Mouse (Mus musculus): ENCODE results near the gene Tomm5. TPM values are rescaled to one million over a fixed set of nuclear protein-coding genes. Genes with fewer than 3 reads are reported as not detected.

The Tomm5 gene
- 145 TPM for polyA plus RNA-seq (2014; fragmentation: Illumina TruSeq; extraction: RNeasy Lipid Tissue Mini Kit (QIAGEN cat#74804); ENCODE audit: insufficient read depth, low read depth, low replicate concordance)

GRCm38 (mm10) chr4:45107601-45108277 lies at the start of gene Tomm5:
Tomm5 (minus strand) TSS chr4:45108114.

GRCm38 (mm10) chr4:45084021-45084894 lies 23.7 kb downstream of the Tomm5 start, which contains the start of gene Fbxo10:
Fbxo10 (minus strand) TSS chr4:45084604.

Other genes with a start within 250 kb of the Tomm5 start
- 19.0 TPM for gene Grhpr, start 126.7 kb downstream of the Tomm5 start, polyA plus RNA-seq (2014; fragmentation: Illumina TruSeq; extraction: RNeasy Lipid Tissue Mini Kit (QIAGEN cat#74804); ENCODE audit: insufficient read depth, low read depth, low replicate concordance)
- gene Zbtb5, start 95.7 kb downstream of the Tomm5 start, polyA plus RNA-seq (2014; fragmentation: Illumina TruSeq; extraction: RNeasy Lipid Tissue Mini Kit (QIAGEN cat#74804); ENCODE audit: insufficient read depth, low read depth, low replicate concordance): 3.0 TPM
- gene Polr1e, start 89.5 kb downstream of the Tomm5 start, polyA plus RNA-seq (2014; fragmentation: Illumina TruSeq; extraction: RNeasy Lipid Tissue Mini Kit (QIAGEN cat#74804); ENCODE audit: insufficient read depth, low read depth, low replicate concordance): 8.7 TPM
- gene Fbxo10, start 23.5 kb downstream of the Tomm5 start, polyA plus RNA-seq (2014; fragmentation: Illumina TruSeq; extraction: RNeasy Lipid Tissue Mini Kit (QIAGEN cat#74804); ENCODE audit: insufficient read depth, low read depth, low replicate concordance): 4.2 TPM
- 0.91 TPM for gene Frmpd1, start 76.8 kb upstream of the Tomm5 start, polyA plus RNA-seq (2014; fragmentation: Illumina TruSeq; extraction: RNeasy Lipid Tissue Mini Kit (QIAGEN cat#74804); ENCODE audit: insufficient read depth, low read depth, low replicate concordance)
- 9.9 TPM for gene Trmt10b, start 189.0 kb upstream of the Tomm5 start, polyA plus RNA-seq (2014; fragmentation: Illumina TruSeq; extraction: RNeasy Lipid Tissue Mini Kit (QIAGEN cat#74804); ENCODE audit: insufficient read depth, low read depth, low replicate concordance)
- 8.1 TPM for gene Dcaf10, start 234.0 kb upstream of the Tomm5 start, polyA plus RNA-seq (2014; fragmentation: Illumina TruSeq; extraction: RNeasy Lipid Tissue Mini Kit (QIAGEN cat#74804); ENCODE audit: insufficient read depth, low read depth, low replicate concordance)
- 31.0 TPM for gene Exosc3, start 234.6 kb upstream of the Tomm5 start, polyA plus RNA-seq (2014; fragmentation: Illumina TruSeq; extraction: RNeasy Lipid Tissue Mini Kit (QIAGEN cat#74804); ENCODE audit: insufficient read depth, low read depth, low replicate concordance)